Mouse (Mus musculus) liver, embryonic 14.5 days (tissue): ENCODE results near the gene Acot6. TPM values are rescaled to one million over a fixed set of nuclear protein-coding genes. Genes with fewer than 3 reads are reported as not detected.

Experiments used
- ATAC-seq: fragments of 200-750 bp; cut with Nextera tagmentation; 2 replicates; pipeline ENCODE4 v1.8.0; 2017; ENCODE audit warnings: moderate number of reproducible peaks, mild to moderate bottlenecking, moderate library complexity; ENCODE audit not compliant: insufficient read depth
- DNase-seq, 3 experiments: peaks; one replicate each; pipeline ENCODE4 v3.0.0-alpha.2; 2012 to 2013; ENCODE audit warnings: low read depth in 3 of 3, low spot score in 3 of 3
- H3K27ac ChIP-seq: fragments of 300-500 bp; sonication (generic); 2 replicates; pipeline ENCODE4 v1.5.1; 2014; ENCODE audit warnings: moderate library complexity, mild to moderate bottlenecking, control low read depth, inconsistent platforms
- H3K27me3 ChIP-seq: fragments of 300-500 bp; sonication (generic); 2 replicates; pipeline ENCODE4 v1.6.1; 2014; ENCODE audit warnings: mild to moderate bottlenecking, low read length, moderate library complexity; ENCODE audit not compliant: control insufficient read depth, insufficient read depth
- H3K36me3 ChIP-seq: fragments of 300-500 bp; sonication (generic); replicated peaks from 2 replicates; pipeline ENCODE4 v1.6.1; 2014; ENCODE audit warnings: low read depth; ENCODE audit not compliant: control insufficient read depth, insufficient read depth
- H3K4me1 ChIP-seq, 2 experiments: fragments of 200-500 bp in 1 of 2; fragments of 300-500 bp in 1 of 2; sonication (generic) in 1 of 2; replicated peaks; 2 replicates each; pipeline ENCODE4 v1.6.1; 2012 to 2014; ENCODE audit warnings: antibody characterized with exemption in 1 of 2, inconsistent platforms in 1 of 2, low read length in 1 of 2; ENCODE audit not compliant: control insufficient read depth in 2 of 2, insufficient read depth in 2 of 2
- H3K4me2 ChIP-seq: fragments of 300-500 bp; sonication (generic); 2 replicates; pipeline ENCODE4 v1.6.1; 2014; ENCODE audit warnings: low read depth, mild to moderate bottlenecking, control low read depth, moderate library complexity
- H3K4me3 ChIP-seq, 2 experiments: fragments of 200-500 bp in 1 of 2; fragments of 300-500 bp in 1 of 2; sonication (generic) in 1 of 2; 2 replicates each; pipeline ENCODE4 v1.5.1; 2012 to 2014; ENCODE audit warnings: low read depth in 2 of 2, low read length in 2 of 2, mild to moderate bottlenecking in 2 of 2, control low read depth in 1 of 2, inconsistent platforms in 1 of 2, moderate library complexity in 1 of 2; ENCODE audit not compliant: insufficient read depth in 1 of 2
- H3K9ac ChIP-seq: fragments of 300-500 bp; sonication (generic); replicated peaks from 2 replicates; pipeline ENCODE4 v1.6.1; 2014; ENCODE audit warnings: mild to moderate bottlenecking, control low read depth, moderate library complexity
- H3K9me3 ChIP-seq: fragments of 300-500 bp; sonication (generic); 2 replicates; pipeline ENCODE4 v1.6.1; 2016; ENCODE audit warnings: low read length, mixed read lengths; ENCODE audit not compliant: control insufficient read depth
- CTCF ChIP-seq: IDR thresholded peaks from 2 replicates; pipeline ENCODE4 v1.5.1; 2016; ENCODE audit warnings: antibody characterized with exemption, low read depth, control low read depth
- EP300 ChIP-seq: IDR thresholded peaks from 2 replicates; pipeline ENCODE4 v1.6.1; 2016; ENCODE audit warnings: antibody characterized with exemption, low read depth
- WGBS: fragments of 180-500 bp; shearing (Covaris S2); extraction: QIAGEN DNeasy Blood & Tissue Kit; methylation state at CpG from one replicate; pipeline ENCODE4 v1.1.7; 2014; ENCODE audit not compliant: insufficient replicate concordance; 5-methylcytosine and 5-hydroxymethylcytosine counted together
- polyA plus RNA-seq, 2 experiments: library from polyadenylated mRNA; depleted of rRNA in 1 of 2; stranded (reverse) in 1 of 2; unstranded in 1 of 2; fragments of >200 nt; fragmentation: Nextera tagmentation in 1 of 2; extraction: Ambion mirVana in 1 of 2; gene quantifications; 2 replicates each; pipeline versions ENCODE4 v1.2.1 to v1.2.3; 2012 to 2014

Acot6 gene
- polyA plus RNA-seq, 2 experiments = 0.48 to 1.0 TPM

DNA sequence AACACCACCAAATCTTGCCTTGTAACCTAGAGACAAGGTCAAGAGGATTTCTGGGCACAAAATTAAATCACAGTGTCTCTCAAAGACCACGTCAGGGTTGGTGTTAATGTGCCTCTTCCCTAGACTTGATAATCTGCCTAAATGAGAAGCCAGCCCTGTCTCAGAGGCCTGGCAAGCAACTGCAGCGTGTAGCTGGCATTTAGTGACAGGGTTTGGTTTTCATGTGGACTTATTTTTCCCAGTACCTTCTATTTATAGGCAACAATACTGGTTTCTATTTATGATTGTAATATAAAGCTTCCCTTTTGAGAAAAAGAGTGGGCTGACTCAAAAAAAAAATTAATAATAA lies 55.0 kb downstream of the Acot6 start:
- H3K4me2 ChIP-seq = no peak overlapping the region
- DNase-seq (no peak), ATAC-seq (no peak)
- no peaks in the 10 kb centered on the region for H3K27me3 ChIP-seq
- H3K4me1 ChIP-seq = peaks cover 24 to 30% of the 10 kb centered on the region in 2 experiments
- no peak overlapping the region for H3K4me3 ChIP-seq
- H3K9ac ChIP-seq = no peak overlapping the region
- H3K27ac ChIP-seq = no peak overlapping the region
- no peaks in the 10 kb centered on the region for H3K9me3 ChIP-seq
- no peak for TF ChIP-seq CTCF
- no peak for TF ChIP-seq EP300
- WGBS = 71% methylated on average over 2 of the region's 2 CpGs
- peaks cover 84% of the 10 kb centered on the region for H3K36me3 ChIP-seq

DNA sequence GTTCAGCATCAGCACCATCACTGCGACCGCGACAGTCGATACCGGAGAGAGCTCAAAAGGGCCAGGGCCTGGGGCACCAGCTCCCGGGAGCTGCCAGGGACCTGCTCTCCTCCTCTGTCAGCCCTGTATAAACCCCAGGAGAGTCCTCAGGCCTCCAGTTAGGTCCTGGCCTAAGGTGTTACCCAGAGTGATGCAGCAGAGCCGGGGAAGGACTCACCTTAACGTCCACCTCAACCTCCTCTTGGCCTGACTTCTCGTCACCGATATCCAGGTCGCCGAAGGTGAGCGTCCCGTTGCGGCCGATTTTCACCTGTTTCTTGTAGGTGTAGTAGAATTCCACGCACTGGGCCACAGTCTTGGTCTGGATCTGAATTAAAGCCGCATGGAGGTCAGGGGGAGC lies 55.8 kb downstream of the Acot6 start:
- Histone ChIP-seq H3K36me3 (peaks cover 87% of the 10 kb centered on the region), H3K9me3 (no peaks in the 10 kb centered on the region), H3K4me2 (no peak overlapping the region), H3K4me1 (peaks cover 24 to 27% of the 10 kb centered on the region in 2 experiments), H3K4me3 (no peak overlapping the region), H3K27me3 (no peaks in the 10 kb centered on the region), H3K9ac (no peak overlapping the region), H3K27ac (no peak overlapping the region)
- ATAC-seq (no peak), DNase-seq (no peak)
- WGBS = 92% methylated on average over 18 of the region's 18 CpGs
- TF ChIP-seq CTCF (no peak), EP300 (no peak)

- Histone ChIP-seq H3K9me3 (no peaks in the 10 kb centered on the region), H3K4me2 (no peak overlapping the region), H3K4me3 (no peak overlapping the region), H3K27me3 (no peaks in the 10 kb centered on the region), H3K9ac (no peak overlapping the region), H3K36me3 (peaks cover 81% of the 10 kb centered on the region), H3K4me1 (peaks cover 17 to 19% of the 10 kb centered on the region in 2 experiments), H3K27ac (no peak overlapping the region)
- DNase-seq (no peak), ATAC-seq (no peak)
- 73% methylated on average over 14 of the region's 14 CpGs for WGBS
- TF ChIP-seq CTCF (no peak), EP300 (no peak)
These were observed 57.7 kb downstream of the Acot6 start for GRCm38 (mm10) chr12:84158156-84158555.

DNA sequence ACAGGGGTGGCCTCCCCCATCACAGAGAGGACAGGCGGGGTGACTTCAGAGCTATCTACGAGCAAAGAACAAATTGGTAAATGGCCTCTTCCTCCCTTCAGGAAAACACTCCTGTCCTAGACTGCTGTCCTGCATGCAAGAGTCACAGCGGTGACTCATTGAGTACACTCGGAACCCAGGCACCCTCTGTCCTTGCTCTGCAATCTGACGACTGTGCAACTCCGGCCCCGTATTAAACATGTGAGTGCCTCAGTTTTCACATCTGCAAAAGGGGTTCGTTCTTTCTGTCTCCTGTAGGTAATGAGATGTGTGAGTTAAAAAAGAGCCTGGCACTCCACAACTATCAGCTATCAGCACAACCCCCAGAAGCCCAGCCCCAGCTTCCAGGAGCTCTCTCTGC lies 60.0 kb downstream of the Acot6 start:
- Histone ChIP-seq H3K4me2 (no peak overlapping the region), H3K36me3 (peaks cover 69% of the 10 kb centered on the region), H3K27ac (no peak overlapping the region; the same call in 1 of the 2 replicates), H3K9me3 (no peaks in the 10 kb centered on the region), H3K27me3 (no peaks in the 10 kb centered on the region), H3K4me1 (peaks cover 13 to 15% of the 10 kb centered on the region in 2 experiments), H3K9ac (no peak overlapping the region), H3K4me3 (no peak overlapping the region)
- TF ChIP-seq CTCF (no peak), EP300 (no peak)
- WGBS = 90% methylated on average over 8 of the region's 8 CpGs
- ATAC-seq (no peak), DNase-seq (no peak)

Other genes starting within 250 kb of the Acot6 start
- 13.1 and 14.0 TPM in 2 replicates for gene Numb, start 178.7 kb upstream of the Acot6 start, polyA plus RNA-seq (2012; rRNA removed)
- 9.7 and 11.3 TPM in 2 replicates for gene Numb, start 178.7 kb upstream of the Acot6 start, polyA plus RNA-seq (2014; fragmentation: Nextera tagmentation; extraction: Ambion mirVana)
- gene Riox1, start 150.0 kb upstream of the Acot6 start, polyA plus RNA-seq (2012; rRNA removed) = 7.8 and 8.1 TPM in 2 replicates
- 6.8 and 7.3 TPM in 2 replicates for gene Riox1, start 150.0 kb upstream of the Acot6 start, polyA plus RNA-seq (2014; fragmentation: Nextera tagmentation; extraction: Ambion mirVana)
- not detected in 2 replicates for gene Heatr4, start 115.8 kb upstream of the Acot6 start, polyA plus RNA-seq (2012; rRNA removed)
- not detected in 2 replicates for gene Heatr4, start 115.8 kb upstream of the Acot6 start, polyA plus RNA-seq (2014; fragmentation: Nextera tagmentation; extraction: Ambion mirVana)
- gene Acot2, start 112.8 kb upstream of the Acot6 start, polyA plus RNA-seq (2012; rRNA removed) = 2.7 and 2.9 TPM in 2 replicates
- 5.5 and 6.0 TPM in 2 replicates for gene Acot2, start 112.8 kb upstream of the Acot6 start, polyA plus RNA-seq (2014; fragmentation: Nextera tagmentation; extraction: Ambion mirVana)
- 12.8 and 14.7 TPM in 2 replicates for gene Acot1, start 91.2 kb upstream of the Acot6 start, polyA plus RNA-seq (2012; rRNA removed)
- gene Acot1, start 91.2 kb upstream of the Acot6 start, polyA plus RNA-seq (2014; fragmentation: Nextera tagmentation; extraction: Ambion mirVana) = 28.3 and 35.7 TPM in 2 replicates
- 4.8 and 5.0 TPM in 2 replicates for gene Acot4, start 62.3 kb upstream of the Acot6 start, polyA plus RNA-seq (2012; rRNA removed)
- 7.9 and 8.4 TPM in 2 replicates for gene Acot4, start 62.3 kb upstream of the Acot6 start, polyA plus RNA-seq (2014; fragmentation: Nextera tagmentation; extraction: Ambion mirVana)
- gene Gm49366, start 61.7 kb upstream of the Acot6 start, polyA plus RNA-seq (2012; rRNA removed) = not detected in 2 replicates
- not detected in 2 replicates for gene Gm49366, start 61.7 kb upstream of the Acot6 start, polyA plus RNA-seq (2014; fragmentation: Nextera tagmentation; extraction: Ambion mirVana)
- 2.0 and 2.6 TPM in 2 replicates for gene Acot3, start 48.5 kb upstream of the Acot6 start, polyA plus RNA-seq (2012; rRNA removed)
- 3.7 and 4.4 TPM in 2 replicates for gene Acot3, start 48.5 kb upstream of the Acot6 start, polyA plus RNA-seq (2014; fragmentation: Nextera tagmentation; extraction: Ambion mirVana)
- gene Acot5, start 31.3 kb upstream of the Acot6 start, polyA plus RNA-seq (2012; rRNA removed) = not detected in 2 replicates
- gene Acot5, start 31.3 kb upstream of the Acot6 start, polyA plus RNA-seq (2014; fragmentation: Nextera tagmentation; extraction: Ambion mirVana) = not detected in 2 replicates
- 0.39 and 0.44 TPM in 2 replicates for gene Dnal1, start 13.7 kb downstream of the Acot6 start, polyA plus RNA-seq (2012; rRNA removed)
- 0.04 and 0.15 TPM in 2 replicates for gene Dnal1, start 13.7 kb downstream of the Acot6 start, polyA plus RNA-seq (2014; fragmentation: Nextera tagmentation; extraction: Ambion mirVana)
- 0.09 and 0.10 TPM in 2 replicates for gene Pnma1, start 47.8 kb downstream of the Acot6 start, polyA plus RNA-seq (2012; rRNA removed)
- gene Pnma1, start 47.8 kb downstream of the Acot6 start, polyA plus RNA-seq (2014; fragmentation: Nextera tagmentation; extraction: Ambion mirVana) = 0.05 and 0.11 TPM in 2 replicates
- 3.9 and 4.3 TPM in 2 replicates for gene Elmsan1, start 118.2 kb downstream of the Acot6 start, polyA plus RNA-seq (2012; rRNA removed)
- 4.5 and 5.1 TPM in 2 replicates for gene Elmsan1, start 118.2 kb downstream of the Acot6 start, polyA plus RNA-seq (2014; fragmentation: Nextera tagmentation; extraction: Ambion mirVana)
- 7.4 and 13.3 TPM in 2 replicates for gene Ptgr2, start 184.6 kb downstream of the Acot6 start, polyA plus RNA-seq (2012; rRNA removed)
- gene Ptgr2, start 184.6 kb downstream of the Acot6 start, polyA plus RNA-seq (2014; fragmentation: Nextera tagmentation; extraction: Ambion mirVana) = 22.9 and 24.1 TPM in 2 replicates
- gene Zfp410, start 216.2 kb downstream of the Acot6 start, polyA plus RNA-seq (2012; rRNA removed) = 19.1 and 23.6 TPM in 2 replicates
- 35.1 and 37.3 TPM in 2 replicates for gene Zfp410, start 216.2 kb downstream of the Acot6 start, polyA plus RNA-seq (2014; fragmentation: Nextera tagmentation; extraction: Ambion mirVana)